Mouse (Mus musculus): ENCODE data around the gene Pfn1. TPM values are rescaled to one million over a fixed set of nuclear protein-coding genes. Genes with fewer than 3 reads are reported as not detected.

Pfn1 gene
- polyA plus RNA-seq, 1 experiment from 2014 or later = 1,070 TPM

- H3K27ac ChIP-seq = peak within 1 kb of the TSS; percentile 78
- H3K4me2 ChIP-seq = peak within 1 kb of the TSS; percentile 86
- H3K4me1 ChIP-seq = peaks cover 26% of the 10 kb centered on the region
- H3K36me3 ChIP-seq (replicated peaks) = peaks cover 24% of the 10 kb centered on the region
- H3K27me3 ChIP-seq = no peaks in the 10 kb centered on the region
- H3K9me3 ChIP-seq = no peaks in the 10 kb centered on the region
- ATAC-seq (ENCODE audit: low FRiP score) = peak; percentile 86
- under 1% methylated on average over 47 of the region's 55 CpGs for WGBS
- peak within 1 kb of the TSS; percentile 84 for H3K4me3 ChIP-seq (replicated peaks)
- peak within 1 kb of the TSS; percentile 84 for H3K9ac ChIP-seq
These were observed 33.3 kb upstream of the Pfn1 start, which contains the start of gene Camta2 for GRCm38 (mm10) chr11:70687601-70688199. Gene Camta2 (minus strand): TSS chr11:70688105.

GRCm38 (mm10) chr11:70686901-70687566, 32.6 kb upstream of the Pfn1 start:
- Histone ChIP-seq H3K4me1 (peaks cover 33% of the 10 kb centered on the region), H3K4me2 (peak overlapping the region; percentile 86), H3K27ac (peak overlapping the region; percentile 78), H3K36me3 (replicated peaks) (peaks cover 27% of the 10 kb centered on the region), H3K9ac (peak overlapping the region; percentile 84), H3K4me3 (replicated peaks) (peak overlapping the region; percentile 84), H3K27me3 (no peaks in the 10 kb centered on the region), H3K9me3 (no peaks in the 10 kb centered on the region)
- 4% methylated on average over 16 of the region's 16 CpGs for WGBS
- peak; percentile 74 for ATAC-seq (ENCODE audit: low FRiP score)

GRCm38 (mm10) chr11:70683640-70684039, 29.2 kb upstream of the Pfn1 start:
- Histone ChIP-seq H3K9ac (no peak overlapping the region), H3K9me3 (no peaks in the 10 kb centered on the region), H3K4me2 (no peak overlapping the region), H3K4me1 (peaks cover 36% of the 10 kb centered on the region), H3K27ac (no peak overlapping the region), H3K27me3 (no peaks in the 10 kb centered on the region), H3K36me3 (replicated peaks) (peaks cover 47% of the 10 kb centered on the region), H3K4me3 (replicated peaks) (no peak overlapping the region)
- WGBS = 93% methylated on average over 5 of the region's 5 CpGs
- ATAC-seq (ENCODE audit: low FRiP score) = no peak

- WGBS = 11% methylated on average over 11 of the region's 11 CpGs
- Histone ChIP-seq H3K36me3 (replicated peaks) (peaks cover 47% of the 10 kb centered on the region), H3K9me3 (no peaks in the 10 kb centered on the region), H3K4me2 (peak overlapping the region; percentile 28), H3K27me3 (no peaks in the 10 kb centered on the region), H3K9ac (peak overlapping the region; percentile 12), H3K4me1 (peaks cover 26% of the 10 kb centered on the region), H3K4me3 (replicated peaks) (no peak overlapping the region), H3K27ac (peak overlapping the region; percentile 83)
- ATAC-seq (ENCODE audit: low FRiP score) = peak; percentile 87
These were observed 27.6 kb upstream of the Pfn1 start for GRCm38 (mm10) chr11:70681897-70682581.

GRCm38 (mm10) chr11:70681170-70681569, 26.7 kb upstream of the Pfn1 start:
- H3K27me3 ChIP-seq = no peaks in the 10 kb centered on the region
- H3K4me2 ChIP-seq = no peak overlapping the region
- H3K9ac ChIP-seq = peak overlapping the region; percentile 12; the same call in 1 of the 2 replicates
- peaks cover 17% of the 10 kb centered on the region for H3K4me1 ChIP-seq
- H3K9me3 ChIP-seq = no peaks in the 10 kb centered on the region
- no peak for ATAC-seq (ENCODE audit: low FRiP score)
- peak overlapping the region; percentile 1; the same call in 1 of the 2 replicates for H3K27ac ChIP-seq
- WGBS = 67% methylated on average over 12 of the region's 12 CpGs
- no peak overlapping the region for H3K4me3 ChIP-seq (replicated peaks)
- H3K36me3 ChIP-seq (replicated peaks) = peaks cover 52% of the 10 kb centered on the region

GRCm38 (mm10) chr11:70679894-70680293, 25.4 kb upstream of the Pfn1 start:
- ATAC-seq (ENCODE audit: low FRiP score) = no peak
- H3K9ac ChIP-seq = no peak overlapping the region
- H3K27ac ChIP-seq = no peak overlapping the region
- 96% methylated on average over 7 of the region's 8 CpGs for WGBS
- H3K27me3 ChIP-seq = no peaks in the 10 kb centered on the region
- peaks cover 58% of the 10 kb centered on the region for H3K36me3 ChIP-seq (replicated peaks)
- no peak overlapping the region for H3K4me2 ChIP-seq
- no peaks in the 10 kb centered on the region for H3K9me3 ChIP-seq
- H3K4me3 ChIP-seq (replicated peaks) = no peak overlapping the region
- H3K4me1 ChIP-seq = peaks cover 16% of the 10 kb centered on the region

- no peaks in the 10 kb centered on the region for H3K9me3 ChIP-seq
- no peak overlapping the region for H3K4me3 ChIP-seq (replicated peaks)
- H3K9ac ChIP-seq = no peak overlapping the region
- peaks cover 16% of the 10 kb centered on the region for H3K4me1 ChIP-seq
- peaks cover 59% of the 10 kb centered on the region for H3K36me3 ChIP-seq (replicated peaks)
- no peak overlapping the region for H3K4me2 ChIP-seq
- no peaks in the 10 kb centered on the region for H3K27me3 ChIP-seq
- H3K27ac ChIP-seq = no peak overlapping the region
- WGBS = 93% methylated on average over 8 of the region's 8 CpGs
- ATAC-seq (ENCODE audit: low FRiP score) = no peak
These were observed 24.9 kb upstream of the Pfn1 start for GRCm38 (mm10) chr11:70679361-70679760.

- H3K36me3 ChIP-seq (replicated peaks) = peaks cover 58% of the 10 kb centered on the region
These were observed 24.1 kb upstream of the Pfn1 start for GRCm38 (mm10) chr11:70678576-70678975.

GRCm38 (mm10) chr11:70678092-70678491, 23.6 kb upstream of the Pfn1 start:
- WGBS = 79% methylated on average over 9 of the region's 9 CpGs
- peaks cover 16% of the 10 kb centered on the region for H3K4me1 ChIP-seq
- no peaks in the 10 kb centered on the region for H3K9me3 ChIP-seq
- no peaks in the 10 kb centered on the region for H3K27me3 ChIP-seq
- no peak overlapping the region for H3K27ac ChIP-seq
- H3K9ac ChIP-seq = no peak overlapping the region
- H3K36me3 ChIP-seq (replicated peaks) = peaks cover 54% of the 10 kb centered on the region
- H3K4me3 ChIP-seq (replicated peaks) = no peak overlapping the region
- no peak for ATAC-seq (ENCODE audit: low FRiP score)
- no peak overlapping the region for H3K4me2 ChIP-seq

More at GRCm38 (mm10) chr11:70678576-70678975, 24.1 kb upstream of the Pfn1 start:
- no peaks in the 10 kb centered on the region for H3K27me3 ChIP-seq
- no peak overlapping the region for H3K4me2 ChIP-seq
- H3K9ac ChIP-seq = no peak overlapping the region
- H3K27ac ChIP-seq = no peak overlapping the region
- peaks cover 16% of the 10 kb centered on the region for H3K4me1 ChIP-seq
- 72% methylated on average over 2 of the region's 2 CpGs for WGBS
- no peak for ATAC-seq (ENCODE audit: low FRiP score)
- H3K4me3 ChIP-seq (replicated peaks) = no peak overlapping the region
- H3K9me3 ChIP-seq = no peaks in the 10 kb centered on the region

- no peak for ATAC-seq (ENCODE audit: low FRiP score)
- no peak overlapping the region for H3K4me2 ChIP-seq
- H3K4me1 ChIP-seq = peaks cover 14% of the 10 kb centered on the region
- H3K36me3 ChIP-seq (replicated peaks) = peaks cover 39% of the 10 kb centered on the region
- no peak overlapping the region for H3K4me3 ChIP-seq (replicated peaks)
- H3K27ac ChIP-seq = no peak overlapping the region
- H3K9me3 ChIP-seq = no peaks in the 10 kb centered on the region
- WGBS = 65% methylated on average over 11 of the region's 11 CpGs
- no peaks in the 10 kb centered on the region for H3K27me3 ChIP-seq
- H3K9ac ChIP-seq = no peak overlapping the region
These were observed 20.1 kb upstream of the Pfn1 start for GRCm38 (mm10) chr11:70674501-70674900.

- Histone ChIP-seq H3K9ac (no peak overlapping the region), H3K4me1 (peaks cover 14% of the 10 kb centered on the region), H3K27ac (no peak overlapping the region), H3K4me3 (replicated peaks) (no peak overlapping the region), H3K27me3 (no peaks in the 10 kb centered on the region), H3K4me2 (no peak overlapping the region), H3K9me3 (no peaks in the 10 kb centered on the region), H3K36me3 (replicated peaks) (peaks cover 34% of the 10 kb centered on the region)
- 63% methylated on average over 6 of the region's 6 CpGs for WGBS
- no peak for ATAC-seq (ENCODE audit: low FRiP score)
These were observed 19.6 kb upstream of the Pfn1 start for GRCm38 (mm10) chr11:70674014-70674413.

- no peak for ATAC-seq (ENCODE audit: low FRiP score)
- Histone ChIP-seq H3K27me3 (no peaks in the 10 kb centered on the region), H3K9ac (peak overlapping the region; percentile 84; the same call in 1 of the 2 replicates), H3K36me3 (replicated peaks) (peaks cover 30% of the 10 kb centered on the region), H3K27ac (no peak overlapping the region), H3K4me1 (peaks cover 28% of the 10 kb centered on the region), H3K4me2 (0 out of 2 replicates have a peak overlapping the region, but pooled peaks have one; percentile 92), H3K9me3 (no peaks in the 10 kb centered on the region), H3K4me3 (replicated peaks) (no peak overlapping the region)
- WGBS = 77% methylated on average over 16 of the region's 16 CpGs
These were observed 17.0 kb upstream of the Pfn1 start for GRCm38 (mm10) chr11:70671333-70672047.
